Mouse (Mus musculus): ENCODE measurements around the gene Dnajb14. TPM values are rescaled to one million over a fixed set of nuclear protein-coding genes. Genes with fewer than 3 reads are reported as not detected.

Dnajb14 gene
- polyA plus RNA-seq, 1 experiment from 2014 or later = 16.6 TPM

GRCm38 (mm10) chr3:137932748-137933147 is 65.3 kb downstream of the Dnajb14 start:
- CTCF ChIA-PET = interaction anchor here (1.6 to 1.9 kb wide), 2 partner anchors 11 to 212 kb away, joined by 3 to 5 read pairs; partner anchors contain the start of gene Mttp
- in situ Hi-C loops (cut with MboI; ENCODE audit: low pct_unique_long_range_greater_than_20kb) = no loop called here
- POLR2A ChIA-PET = interaction anchor here (1.0 kb wide), 1 partner anchor 12 kb away, joined by 3 read pairs; no protein-coding TSS in a partner anchor
- no peaks in the 10 kb centered on the region for H3K27me3 ChIP-seq
- no peak for ATAC-seq
- DNase-seq (ENCODE audit: low read depth, low spot score) = no peak
- TF ChIP-seq CTCF (IDR thresholded peaks at IDR 0.05) = no peak

DNA sequence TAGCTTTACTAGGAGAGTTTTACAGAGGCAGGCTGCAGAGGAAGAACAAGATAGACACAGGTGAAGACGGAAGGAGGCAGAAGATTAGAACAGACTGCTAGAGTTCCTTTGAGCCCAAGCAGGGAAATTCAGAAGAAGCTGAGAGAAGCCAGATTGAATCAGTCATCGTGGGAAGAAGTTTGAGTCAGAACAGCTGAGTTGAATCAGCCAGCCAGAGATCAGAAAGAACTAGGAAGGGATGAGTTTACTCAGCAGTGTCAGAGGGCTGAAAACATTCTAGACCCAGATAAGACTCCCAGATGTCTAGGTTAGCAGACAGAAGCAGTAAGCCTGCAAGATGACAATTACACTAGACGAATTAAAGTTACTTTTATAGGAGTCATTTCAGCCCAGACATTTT is 66.5 kb downstream of the Dnajb14 start:
- in situ Hi-C loops (cut with MboI; ENCODE audit: low pct_unique_long_range_greater_than_20kb) = no loop called here
- CTCF ChIA-PET = interaction anchor here (1.0 to 1.9 kb wide), 4 partner anchors 9 to 211 kb away, joined by 3 to 5 read pairs (median 4); partner anchors contain the start of gene Mttp
- TF ChIP-seq CTCF (IDR thresholded peaks at IDR 0.05) = no peak
- no peak for DNase-seq (ENCODE audit: low read depth, low spot score)
- ATAC-seq = no peak
- POLR2A ChIA-PET = no interaction called here
- no peaks in the 10 kb centered on the region for H3K27me3 ChIP-seq

DNA sequence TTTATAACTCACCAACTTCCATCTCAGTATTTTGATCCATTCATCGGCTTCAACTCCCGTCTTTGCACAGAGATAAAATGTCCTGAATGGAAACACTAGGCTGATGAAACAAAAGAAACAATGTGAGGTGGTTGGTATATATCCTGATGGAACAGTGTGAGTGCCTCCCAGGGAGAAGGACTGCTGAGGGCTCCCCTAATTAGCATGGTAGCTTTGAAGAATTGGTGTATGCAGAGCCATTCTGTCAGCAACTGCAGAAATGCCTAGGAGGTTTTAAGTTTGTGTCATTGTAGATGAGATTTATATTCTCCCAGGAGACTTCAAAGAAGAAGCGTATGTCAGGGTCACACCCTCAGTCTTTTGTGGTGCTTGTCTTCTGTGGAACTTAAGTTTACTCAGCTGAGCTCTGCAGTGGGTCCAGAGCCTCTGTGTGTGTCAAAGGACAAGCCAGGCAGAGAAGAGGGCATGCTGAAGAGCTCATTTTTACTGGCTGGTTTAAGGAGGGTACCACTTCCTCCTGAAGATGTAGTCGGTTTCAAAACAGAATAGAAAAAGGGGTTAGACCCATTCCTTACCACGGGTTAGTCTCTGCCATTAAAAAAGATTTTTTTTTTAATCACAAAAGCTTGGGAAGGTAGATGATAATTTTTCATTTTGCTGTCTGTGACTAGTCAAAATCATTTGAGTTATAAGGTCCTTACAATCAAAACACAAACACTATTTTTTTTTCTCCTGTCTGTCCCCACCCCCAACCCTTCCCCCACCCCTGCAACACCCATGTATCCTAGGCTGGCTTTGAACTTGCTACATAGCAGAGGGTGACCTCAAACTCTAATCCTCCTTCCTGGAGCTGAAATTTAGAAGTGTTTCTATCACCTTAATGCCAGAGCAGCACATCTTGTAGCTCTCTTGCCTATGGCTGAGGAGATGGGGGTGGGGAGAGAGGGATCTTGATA is 68.4 kb downstream of the Dnajb14 start:
- ChIA-PET CTCF (interaction anchor here (1.2 to 2.5 kb wide), 3 partner anchors 11 to 14 kb away, joined by 3 to 7 read pairs (median 7); no protein-coding TSS in a partner anchor), POLR2A (interaction anchor here (0.9 kb wide), 1 partner anchor 18 kb away, joined by 3 read pairs; no protein-coding TSS in a partner anchor)
- no peak for ATAC-seq
- no peaks in the 10 kb centered on the region for H3K27me3 ChIP-seq
- in situ Hi-C loops (cut with MboI; ENCODE audit: low pct_unique_long_range_greater_than_20kb) = no loop called here
- no peak for TF ChIP-seq CTCF (IDR thresholded peaks at IDR 0.05)
- DNase-seq (ENCODE audit: low read depth, low spot score) = no peak

DNA sequence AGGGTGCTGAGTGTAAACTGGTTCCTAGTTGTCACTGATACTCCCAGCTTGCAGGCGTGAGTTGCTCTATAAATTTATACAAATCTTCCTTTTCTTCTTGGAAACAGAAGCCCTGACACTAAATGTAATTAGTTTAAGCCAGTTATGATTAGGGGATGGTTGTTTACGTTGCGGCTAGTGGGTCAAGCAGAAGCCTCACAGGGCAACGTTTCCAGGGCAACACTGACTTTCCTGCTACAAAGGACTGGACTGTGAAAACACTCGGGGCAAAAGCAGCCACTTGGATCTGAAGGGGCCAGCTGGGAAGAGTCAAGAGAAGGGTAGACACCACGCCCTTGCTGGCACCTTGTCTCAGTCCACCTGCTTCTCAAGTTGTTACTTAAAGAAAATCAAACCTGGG is 69.1 kb downstream of the Dnajb14 start:
- in situ Hi-C loops (cut with MboI; ENCODE audit: low pct_unique_long_range_greater_than_20kb) = no loop called here
- POLR2A ChIA-PET = interaction anchor here (0.6 kb wide), 1 partner anchor 512 kb away, joined by 3 read pairs; no protein-coding TSS in a partner anchor
- no peaks in the 10 kb centered on the region for H3K27me3 ChIP-seq
- no peak for TF ChIP-seq CTCF (IDR thresholded peaks at IDR 0.05)
- CTCF ChIA-PET = interaction anchor here (1.2 to 2.5 kb wide), 4 partner anchors 10 to 22 kb away, joined by 3 to 7 read pairs (median 5); no protein-coding TSS in a partner anchor
- no peak for ATAC-seq
- no peak for DNase-seq (ENCODE audit: low read depth, low spot score)

DNA sequence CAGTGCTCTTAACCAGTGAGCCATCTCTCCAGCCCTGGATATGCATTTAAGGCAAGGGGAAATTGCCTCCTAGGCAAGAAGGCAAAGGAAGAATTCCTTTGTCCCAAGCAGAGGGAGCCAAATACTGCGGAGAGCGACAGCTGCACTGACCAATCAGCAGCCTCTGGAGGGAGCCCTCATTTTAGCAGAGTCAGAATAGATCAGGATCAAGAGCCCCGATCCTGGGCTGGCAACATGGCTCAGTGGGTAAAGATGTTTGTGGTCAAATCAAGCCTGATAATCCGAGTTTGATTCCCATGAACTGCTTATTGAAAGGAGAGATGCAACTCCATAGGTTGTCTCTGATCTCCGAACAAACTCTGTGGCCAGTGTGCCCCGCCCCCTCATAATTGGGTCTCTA is 71.1 kb downstream of the Dnajb14 start:
- H3K27me3 ChIP-seq = no peaks in the 10 kb centered on the region
- in situ Hi-C loops (cut with MboI; ENCODE audit: low pct_unique_long_range_greater_than_20kb) = no loop called here

DNA sequence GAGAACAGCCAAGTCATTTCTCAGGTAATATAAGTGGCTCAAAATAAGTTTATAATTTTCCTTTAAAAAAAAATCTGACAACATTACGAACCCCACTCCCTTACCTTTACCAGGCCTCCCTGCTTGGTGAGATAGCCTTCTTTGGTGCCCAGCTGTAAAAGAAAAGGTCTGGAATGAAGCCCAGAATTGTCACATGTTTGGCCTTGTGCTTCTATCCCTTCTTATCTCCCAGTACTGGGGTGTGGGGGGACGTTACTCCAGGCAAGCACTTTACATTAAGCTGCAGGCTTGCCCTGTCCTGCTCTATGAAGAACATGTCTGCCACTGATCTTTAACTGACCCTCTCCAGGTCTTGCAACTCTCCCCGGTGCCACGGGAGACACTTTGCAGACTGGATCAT is 73.3 kb downstream of the Dnajb14 start:
- in situ Hi-C loops (cut with MboI; ENCODE audit: low pct_unique_long_range_greater_than_20kb) = no loop called here
- DNase-seq (ENCODE audit: low read depth, low spot score) (no peak), ATAC-seq (no peak)
- TF ChIP-seq CTCF (IDR thresholded peaks at IDR 0.05) = no peak
- no peaks in the 10 kb centered on the region for H3K27me3 ChIP-seq
- ChIA-PET CTCF (no interaction called here), POLR2A (no interaction called here)

More for the DNA sequence above, 71.1 kb downstream of the Dnajb14 start:
- ATAC-seq = no peak
- peak; percentile 65 for TF ChIP-seq CTCF (IDR thresholded peaks at IDR 0.05)
- POLR2A ChIA-PET = no interaction called here
- no peak for DNase-seq (ENCODE audit: low read depth, low spot score)
- CTCF ChIA-PET = interaction anchor here (1.2 kb wide), 1 partner anchor 9 kb away, joined by 3 read pairs; no protein-coding TSS in a partner anchor

DNA sequence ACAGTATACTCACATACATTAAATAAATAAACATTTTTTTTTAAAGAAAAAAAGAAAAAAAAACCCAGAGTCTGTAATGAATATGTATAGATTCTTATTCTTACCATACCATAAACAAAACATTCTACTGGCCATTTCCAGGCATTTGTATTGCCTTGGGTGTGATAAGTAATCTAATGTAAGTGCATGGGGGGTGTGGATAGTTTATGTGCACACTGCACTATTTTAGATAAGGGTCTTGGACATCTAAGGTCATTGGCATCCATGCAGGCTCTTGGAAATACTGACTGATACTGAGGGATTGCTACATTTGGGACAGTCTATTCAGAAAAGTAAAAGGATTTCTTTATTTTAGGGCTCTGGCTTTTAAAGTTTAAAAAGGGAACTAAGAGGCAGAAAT is 74.1 kb downstream of the Dnajb14 start:
- ATAC-seq (no peak), DNase-seq (ENCODE audit: low read depth, low spot score) (no peak)
- TF ChIP-seq CTCF (IDR thresholded peaks at IDR 0.05) = no peak
- POLR2A ChIA-PET = no interaction called here
- in situ Hi-C loops (cut with MboI; ENCODE audit: low pct_unique_long_range_greater_than_20kb) = no loop called here
- CTCF ChIA-PET = no interaction called here
- no peaks in the 10 kb centered on the region for H3K27me3 ChIP-seq

DNA sequence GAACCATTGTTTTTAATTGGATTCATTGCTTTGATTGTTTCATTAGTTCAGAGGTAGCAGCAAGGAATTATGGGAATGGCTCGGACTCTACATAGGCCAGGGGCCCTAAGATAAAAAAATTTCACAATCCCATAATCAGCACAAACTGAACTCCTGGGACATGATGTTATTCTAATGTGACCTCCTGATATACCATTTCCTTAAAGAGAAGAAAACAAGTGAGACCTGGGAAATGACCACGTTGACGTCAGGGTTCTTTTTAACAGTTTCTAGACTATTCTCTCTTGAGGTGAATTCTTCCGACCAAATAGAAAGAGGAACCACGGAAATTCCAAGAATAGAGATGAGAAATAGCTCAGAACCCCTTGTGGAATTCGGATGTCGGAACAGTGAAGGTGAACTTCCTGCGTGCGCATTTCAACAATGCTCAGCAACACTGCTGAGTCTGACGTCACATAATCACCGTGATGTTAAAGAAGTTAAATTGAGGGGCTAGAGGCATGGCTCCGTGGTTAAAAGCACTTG is 74.7 kb downstream of the Dnajb14 start:
- in situ Hi-C loops (cut with MboI; ENCODE audit: low pct_unique_long_range_greater_than_20kb) = no loop called here
- no peak for DNase-seq (ENCODE audit: low read depth, low spot score)
- no peak for TF ChIP-seq CTCF (IDR thresholded peaks at IDR 0.05)
- ChIA-PET CTCF (interaction anchor here (1.0 kb wide), 1 partner anchor 38 kb away, joined by 3 read pairs; no protein-coding TSS in a partner anchor), POLR2A (no interaction called here)
- ATAC-seq = no peak
- H3K27me3 ChIP-seq = no peaks in the 10 kb centered on the region

DNA sequence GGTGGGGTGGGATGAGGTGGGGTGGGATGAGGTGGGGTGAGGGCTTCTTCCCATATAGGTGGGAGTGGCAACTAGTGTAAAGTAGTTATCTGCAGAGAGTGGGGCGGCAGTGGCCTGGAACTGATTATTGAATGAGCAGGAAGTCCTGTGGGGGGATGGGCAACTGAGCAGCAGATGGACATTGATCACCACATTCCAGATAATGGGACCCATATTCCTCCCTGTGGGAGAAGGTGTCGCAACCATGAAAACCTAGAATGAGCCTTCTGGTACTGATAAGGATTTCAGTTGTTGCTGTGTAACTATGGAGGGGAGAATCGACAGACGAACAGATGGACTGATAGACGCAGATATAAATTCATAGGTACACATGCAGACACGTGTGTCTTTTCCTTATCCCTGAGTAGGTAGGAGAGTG is 76.3 kb downstream of the Dnajb14 start:
- ATAC-seq = no peak

GRCm38 (mm10) chr3:137946827-137947226 is 79.4 kb downstream of the Dnajb14 start:
- no peak for TF ChIP-seq CTCF (IDR thresholded peaks at IDR 0.05)
- in situ Hi-C loops (cut with MboI; ENCODE audit: low pct_unique_long_range_greater_than_20kb) = no loop called here
- ChIA-PET POLR2A (no interaction called here), CTCF (interaction anchor here (1.3 to 2.7 kb wide), 3 partner anchors 9 to 45 kb away, joined by 3 to 12 read pairs (median 7); no protein-coding TSS in a partner anchor)
- H3K27me3 ChIP-seq = no peaks in the 10 kb centered on the region
- no peak for DNase-seq (ENCODE audit: low read depth, low spot score)
- no peak for ATAC-seq

More for the DNA sequence above, 76.3 kb downstream of the Dnajb14 start:
- in situ Hi-C loops (cut with MboI; ENCODE audit: low pct_unique_long_range_greater_than_20kb) = no loop called here
- no peaks in the 10 kb centered on the region for H3K27me3 ChIP-seq
- TF ChIP-seq CTCF (IDR thresholded peaks at IDR 0.05) = no peak
- no peak for DNase-seq (ENCODE audit: low read depth, low spot score)
- CTCF ChIA-PET = interaction anchor here (1.1 to 1.9 kb wide), 2 partner anchors 10 to 201 kb away, joined by 3 to 5 read pairs; partner anchors contain the start of gene Mttp
- POLR2A ChIA-PET = no interaction called here

All from Patski (cell line).